Mouse (Mus musculus) B cell, adult 2 months (primary cell): ENCODE data around the gene Atp13a4.
A peak's percentile ranks its signal among the peaks of the same experiment; 100 is the strongest.

Experiments used
- DNase-seq, 2 experiments: peaks; one replicate each; pipeline ENCODE4 v3.0.0; 2022

The Atp13a4 gene

DNA sequence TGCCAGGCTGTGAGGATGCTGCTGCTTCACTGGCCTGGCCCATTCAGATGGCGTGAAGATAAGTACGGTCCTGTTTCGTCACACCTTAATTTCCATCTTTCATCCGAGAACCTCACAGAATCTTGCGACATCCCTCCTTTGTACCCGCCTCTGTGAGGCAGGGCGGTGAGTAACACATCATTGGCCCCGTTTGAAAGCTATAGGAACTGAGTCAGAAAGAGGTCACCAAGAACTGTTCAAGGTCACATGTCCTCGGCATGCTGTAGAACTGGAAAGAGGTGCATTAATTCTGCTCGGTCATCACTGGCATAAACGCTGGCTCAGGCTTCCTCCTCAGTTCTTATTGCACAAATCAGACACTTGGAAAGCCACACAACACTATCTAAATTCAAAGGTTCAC is at the start of gene Atp13a4:
Gene Atp13a4 (minus strand): TSS at position 36 of the 400 bp plus-strand sequence.
- no peak for DNase-seq

- DNase-seq: no peak
Measured at GRCm38 (mm10) chr16:29592171-29592570, 47.5 kb upstream of the Atp13a4 start.

DNA sequence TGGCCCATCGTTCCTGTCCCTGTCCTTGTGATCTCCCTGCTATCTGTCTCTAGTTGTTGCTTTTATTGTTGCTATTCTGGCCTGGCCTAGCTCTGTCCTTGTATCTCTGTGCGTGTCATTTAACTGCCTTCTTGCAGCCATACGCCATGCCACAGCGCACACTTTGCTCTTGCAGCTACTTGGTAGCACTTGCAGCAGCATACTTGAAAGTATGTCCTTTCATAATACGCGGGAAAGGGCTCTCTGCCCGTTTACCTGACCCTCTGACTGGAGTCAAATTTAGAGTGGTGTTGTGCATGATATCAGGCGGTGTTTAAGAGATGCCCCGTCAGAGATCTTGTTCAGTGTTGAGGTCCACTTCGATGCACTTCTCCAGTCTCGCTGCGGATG is 35.1 kb upstream of the Atp13a4 start:
- no peak for DNase-seq

DNA sequence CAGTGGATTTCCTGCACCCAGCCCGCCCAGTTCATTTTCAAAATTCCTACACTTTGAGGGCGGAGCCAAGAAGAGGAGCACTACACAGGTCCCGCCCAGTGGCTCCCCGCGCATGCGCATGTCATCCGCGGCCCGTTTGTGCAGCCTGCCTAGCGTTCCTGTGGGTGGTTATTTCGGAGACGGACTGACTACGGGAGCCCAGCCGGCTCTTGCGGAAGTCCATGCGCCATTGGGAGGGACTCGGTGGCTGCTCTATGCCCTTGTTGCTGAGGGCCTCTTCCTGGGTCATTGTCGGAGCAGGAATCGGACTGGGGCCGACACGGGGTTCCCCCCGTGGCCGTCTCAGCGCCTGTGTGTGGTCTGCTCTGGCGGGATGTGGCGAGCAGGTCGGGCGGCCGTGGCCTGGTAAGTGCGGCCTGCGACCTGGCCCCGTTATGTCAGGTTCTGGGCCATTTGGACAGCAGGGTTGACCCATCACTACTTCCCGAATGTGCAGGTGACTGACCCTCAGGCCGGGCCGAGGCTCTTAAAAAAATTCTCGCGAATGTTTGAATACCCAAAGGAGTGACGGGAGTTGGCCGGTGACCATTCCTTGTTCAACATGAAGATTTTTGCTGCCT is 34.6 kb upstream of the Atp13a4 start, which contains the start of gene Opa1:
Gene Opa1 (plus strand): TSS at position 168 of the 620 bp plus-strand sequence.
- peak; percentile 98 to 99 for DNase-seq

DNA sequence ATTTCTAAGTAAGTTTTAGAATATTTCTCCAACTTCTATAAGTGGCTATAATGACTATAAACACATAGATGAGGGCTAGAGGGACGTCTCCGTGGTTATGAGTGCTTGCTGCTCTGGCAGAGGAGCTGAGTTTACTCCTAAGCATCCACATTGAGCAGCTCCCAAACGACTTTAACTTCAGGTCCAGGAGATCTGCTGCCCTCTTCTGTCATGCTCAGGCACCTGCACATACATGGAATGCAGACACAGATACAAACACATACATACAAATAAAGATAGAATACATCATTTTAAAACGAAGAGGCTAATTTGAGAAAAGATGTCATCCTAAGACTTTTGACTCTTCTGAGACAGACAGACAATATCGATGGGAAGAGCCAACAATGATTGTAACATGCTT is 31.0 kb upstream of the Atp13a4 start:
- DNase-seq: no peak

DNA sequence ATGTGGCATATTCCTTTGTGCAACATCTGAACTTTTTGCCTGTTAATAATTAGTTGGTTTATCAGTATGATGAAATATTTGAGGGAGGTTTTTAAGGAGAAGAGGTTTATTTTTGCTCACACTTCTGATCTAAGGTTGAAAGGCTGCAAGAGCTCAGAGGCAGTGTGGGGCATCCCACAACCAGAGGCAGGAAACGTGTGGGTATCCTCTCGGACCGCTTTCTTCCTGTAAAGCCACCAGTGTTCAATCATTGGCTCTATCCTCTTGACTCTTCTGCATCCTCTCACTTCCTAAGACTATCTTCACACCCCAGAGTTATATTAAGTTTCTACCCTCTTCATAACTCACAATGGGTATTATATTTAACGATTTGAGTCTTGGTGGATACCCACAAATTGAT is 29.3 kb upstream of the Atp13a4 start:
- no peak for DNase-seq

DNA sequence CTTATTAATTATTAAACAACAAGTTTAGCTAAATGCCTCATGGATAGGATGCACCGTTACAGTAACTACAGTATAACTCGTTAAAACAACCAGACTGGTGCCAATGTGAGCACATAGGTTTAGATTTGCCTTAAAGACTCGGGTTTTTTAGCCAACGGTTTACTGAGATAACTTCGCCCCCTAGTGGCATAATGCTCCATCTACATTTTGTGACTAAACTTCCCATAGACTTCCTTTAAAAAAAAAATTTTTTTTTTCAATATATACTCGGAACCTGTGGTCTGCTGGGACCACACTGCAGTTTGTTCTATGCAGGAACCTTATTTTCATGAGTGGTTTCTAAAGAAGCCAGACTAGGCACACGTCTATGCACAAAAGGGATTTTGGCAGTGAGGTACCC is 16.2 kb upstream of the Atp13a4 start:
- DNase-seq: peak; percentile 42 to 56

DNA sequence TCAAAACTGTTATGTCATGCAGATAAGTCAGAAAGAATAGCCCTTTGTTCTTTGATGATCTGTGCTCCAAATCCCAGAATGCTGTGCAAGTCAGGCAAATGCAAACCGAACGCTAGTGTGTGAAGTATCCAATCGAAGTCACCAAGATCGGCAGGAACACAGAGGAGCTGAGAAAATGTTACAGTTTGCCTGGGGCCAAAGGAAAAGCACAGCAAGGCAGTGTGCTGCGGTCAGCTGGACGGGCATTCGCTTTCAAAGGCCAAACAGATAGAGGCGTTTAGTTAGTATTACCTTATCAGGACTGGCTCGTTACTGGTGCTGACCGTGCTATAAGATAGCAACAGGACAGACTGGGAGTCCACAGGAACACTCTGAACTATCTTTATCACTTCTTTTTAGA is 15.8 kb upstream of the Atp13a4 start:
- no peak for DNase-seq

GRCm38 (mm10) chr16:29559667-29560066 is 15.0 kb upstream of the Atp13a4 start:
- no peak for DNase-seq

GRCm38 (mm10) chr16:29541261-29541683 is 3.4 kb downstream of the Atp13a4 start:
- DNase-seq: no peak

DNA sequence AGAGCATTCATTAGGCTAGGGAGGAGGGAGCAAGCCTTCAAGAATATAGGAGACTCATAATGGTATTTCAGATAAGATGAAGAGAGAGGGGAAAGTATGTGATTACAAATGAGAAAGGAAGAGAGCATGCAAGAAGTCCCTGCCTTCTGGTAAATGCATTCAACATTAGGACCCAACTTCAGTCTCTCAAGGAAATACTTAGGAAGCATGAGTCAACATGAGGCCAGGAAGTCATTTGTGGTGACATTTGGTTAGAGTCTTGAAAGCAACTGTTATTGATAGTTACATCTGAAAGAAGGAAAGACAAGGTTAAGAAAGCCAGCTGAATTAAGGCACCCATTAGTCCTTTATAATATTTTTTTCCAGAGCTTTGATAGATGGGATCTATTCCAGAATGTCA is 4.8 kb downstream of the Atp13a4 start:
- DNase-seq: no peak

GRCm38 (mm10) chr16:29536411-29537204 is 8.1 kb downstream of the Atp13a4 start:
- no peak for DNase-seq

GRCm38 (mm10) chr16:29535866-29536265 is 8.8 kb downstream of the Atp13a4 start:
- no peak for DNase-seq

- no peak for DNase-seq
Measured at GRCm38 (mm10) chr16:29533641-29534040, 11.0 kb downstream of the Atp13a4 start.

GRCm38 (mm10) chr16:29527085-29527484 is 17.6 kb downstream of the Atp13a4 start:
- no peak for DNase-seq

- no peak for DNase-seq
Measured at GRCm38 (mm10) chr16:29526585-29526984, 18.1 kb downstream of the Atp13a4 start.

DNA sequence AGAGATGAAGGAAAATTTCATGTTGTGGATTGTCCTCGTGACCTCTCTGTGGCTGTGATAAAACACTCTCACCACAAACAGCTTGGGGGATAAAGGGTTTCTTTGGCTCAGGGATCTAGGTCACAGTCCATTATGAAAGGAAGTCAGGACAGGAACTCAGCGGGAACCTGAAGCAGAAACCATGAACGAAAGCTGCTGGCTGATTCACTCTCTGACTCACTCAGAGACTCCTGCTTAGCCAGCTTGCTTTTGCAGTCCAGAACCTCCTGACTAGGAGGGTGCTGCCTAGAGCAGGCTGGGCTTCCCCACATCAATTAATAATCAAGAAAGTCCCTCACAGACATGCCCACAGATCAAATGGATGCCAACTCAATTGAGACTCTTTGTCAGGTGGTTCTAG is 32.2 kb downstream of the Atp13a4 start:
- DNase-seq: no peak

DNA sequence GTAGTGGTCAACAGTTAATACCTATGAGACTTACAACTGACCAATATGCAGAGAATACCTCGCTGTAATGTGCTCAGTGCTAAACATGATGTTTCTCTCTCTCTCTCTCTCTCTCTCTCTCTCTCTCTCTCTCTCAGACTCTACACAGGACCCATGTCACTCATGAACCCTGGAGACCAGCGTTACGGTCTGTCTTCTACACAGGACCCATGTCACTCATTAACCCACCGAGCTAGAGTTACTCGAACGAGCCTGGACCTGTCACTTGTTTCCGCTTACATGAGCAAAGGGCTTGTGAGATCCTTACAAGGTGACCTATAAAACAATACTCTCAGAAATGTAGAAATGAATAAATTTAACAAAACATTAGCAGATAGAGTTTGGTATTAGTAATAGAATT is 33.9 kb downstream of the Atp13a4 start:
- no peak for DNase-seq

GRCm38 (mm10) chr16:29509881-29510280 is 34.8 kb downstream of the Atp13a4 start:
- DNase-seq: no peak

DNA sequence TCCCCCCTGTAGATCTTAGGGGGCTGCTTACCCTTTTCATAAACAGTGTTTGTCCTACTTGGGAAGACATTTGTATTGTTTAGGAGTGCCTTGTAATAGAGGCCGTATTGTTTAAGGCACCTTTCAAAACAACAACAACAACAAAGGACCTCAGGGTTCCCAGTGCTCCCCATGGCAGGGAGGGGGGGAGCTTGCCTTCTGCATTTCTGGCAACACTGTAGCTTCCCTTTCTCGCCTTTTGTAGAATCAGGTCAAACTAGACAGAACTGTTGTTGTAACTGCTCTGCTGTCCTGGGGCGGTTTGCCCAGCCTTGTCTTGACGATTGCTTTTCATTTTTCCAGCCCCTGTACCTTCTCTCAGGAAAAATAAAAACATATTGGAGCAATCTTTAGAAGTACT is 40.0 kb downstream of the Atp13a4 start:
- no peak for DNase-seq

DNA sequence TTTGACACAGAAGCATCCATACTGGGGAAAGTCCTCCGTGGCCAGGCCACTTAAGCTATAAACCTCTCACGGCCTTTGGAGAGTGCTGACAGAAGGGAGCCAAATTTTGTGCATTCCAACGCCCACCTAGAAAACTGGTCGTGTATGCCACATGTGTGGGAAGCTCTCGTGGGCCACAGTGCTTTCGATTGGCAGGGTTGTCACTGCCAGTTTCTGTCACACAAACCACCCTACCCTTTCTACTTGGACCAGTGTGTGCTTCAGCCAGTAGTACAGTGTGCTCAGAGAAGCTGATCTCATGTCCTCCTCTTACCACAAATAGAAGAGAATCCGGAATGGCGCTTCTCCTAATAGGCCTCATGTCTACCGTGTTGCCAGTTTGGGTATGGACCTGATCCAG is 40.5 kb downstream of the Atp13a4 start:
- no peak for DNase-seq

GRCm38 (mm10) chr16:29491031-29491430 is 53.6 kb downstream of the Atp13a4 start:
- DNase-seq: no peak

- DNase-seq: no peak
Measured at GRCm38 (mm10) chr16:29481439-29481838, 63.2 kb downstream of the Atp13a4 start.

- no peak for DNase-seq
Measured at GRCm38 (mm10) chr16:29480396-29480795, 64.3 kb downstream of the Atp13a4 start.

DNA sequence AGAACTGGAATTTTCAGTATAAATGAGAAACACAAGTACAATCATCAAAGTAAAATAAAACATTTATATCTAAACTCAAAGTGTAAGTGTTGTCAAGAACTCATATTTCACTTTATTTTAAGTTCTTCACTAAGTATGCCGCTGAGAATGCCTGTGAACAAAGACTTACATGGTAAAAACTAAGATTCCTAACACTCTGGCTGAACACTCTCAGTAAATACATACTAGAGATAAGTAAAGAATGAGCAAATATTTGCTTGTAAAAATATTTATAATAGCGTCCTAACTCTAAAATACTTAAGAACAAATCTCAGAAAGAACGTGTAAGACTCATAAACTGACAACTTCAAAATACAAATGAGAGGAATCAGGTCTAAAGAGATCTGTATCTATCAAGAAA is 80.9 kb downstream of the Atp13a4 start:
- DNase-seq: no peak
